Mouse (Mus musculus): Measurements from ENCODE around the gene Cfap65. TPM values are rescaled to one million over a fixed set of nuclear protein-coding genes. Genes with fewer than 3 reads are reported as not detected.

Cfap65 gene
- polyA plus RNA-seq (2015; fragmentation: Nextera tagmentation; extraction: Ambion mirVana): 1.3 and 1.4 TPM in 2 replicates

DNA sequence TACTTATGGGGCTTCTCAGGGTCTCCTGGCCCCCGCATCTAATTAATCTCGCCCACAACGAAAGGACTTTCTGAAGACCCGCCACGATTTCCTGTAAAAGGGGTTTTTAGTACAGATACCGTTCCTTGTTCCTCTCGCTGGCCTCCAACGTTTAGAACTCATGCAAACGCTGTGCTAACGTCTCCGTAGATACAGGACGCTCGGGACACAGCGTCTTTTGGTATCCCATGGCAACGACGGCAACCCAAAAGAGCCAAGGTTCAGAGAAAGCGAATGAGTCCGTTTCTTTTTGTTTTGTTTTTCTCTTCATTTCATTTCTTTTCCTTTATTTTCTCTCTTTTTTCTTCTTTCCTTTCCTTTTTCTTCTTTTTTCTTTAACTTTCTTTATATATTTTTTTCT lies at the start of gene Cfap65:
Gene Cfap65, minus strand, starts transcription at position 198 of the 400 bp plus-strand sequence.
- ATAC-seq: peak; percentile 82
- WGBS: under 1% methylated on average over 18 of the region's 18 CpGs
- peak within 1 kb of the TSS; percentile 54; the same call in 1 of the 2 replicates for H3K9ac ChIP-seq (ENCODE audit: low read depth, low read length)

GRCm38 (mm10) chr1:74977001-74977400 lies 41.6 kb upstream of the Cfap65 start:
- H3K27me3 ChIP-seq (ENCODE audit: control insufficient read depth, insufficient read depth, low read depth, low read length): no peaks in the 10 kb centered on the region

More for the DNA sequence above, at the start of gene Cfap65:
- H3K4me2 ChIP-seq (ENCODE audit: low read length): peak within 1 kb of the TSS; percentile 53
- peak within 1 kb of the TSS; percentile 41 for H3K4me3 ChIP-seq (ENCODE audit: low read depth, low read length)
- no peaks in the 10 kb centered on the region for H3K36me3 ChIP-seq (ENCODE audit: control insufficient read depth, insufficient read depth, low read length)
- no peaks in the 10 kb centered on the region for H3K4me1 ChIP-seq (ENCODE audit: control insufficient read depth, insufficient read depth, low read length)
- H3K9me3 ChIP-seq (replicated peaks; ENCODE audit: control insufficient read depth, low read length, poor library complexity, severe bottlenecking): no peaks in the 10 kb centered on the region
- H3K27ac ChIP-seq (ENCODE audit: low read length): no peak within 1 kb of the TSS
- H3K27me3 ChIP-seq (ENCODE audit: control insufficient read depth, insufficient read depth, low read depth, low read length): peaks cover 24% of the 10 kb centered on the region

GRCm38 (mm10) chr1:74975936-74976335 lies 40.5 kb upstream of the Cfap65 start:
- no peaks in the 10 kb centered on the region for H3K9me3 ChIP-seq (replicated peaks; ENCODE audit: control insufficient read depth, low read length, poor library complexity, severe bottlenecking)
- no peak overlapping the region for H3K27ac ChIP-seq (ENCODE audit: low read length)
- no peak for ATAC-seq
- no peak overlapping the region for H3K9ac ChIP-seq (ENCODE audit: low read depth, low read length)
- no peak overlapping the region for H3K4me2 ChIP-seq (ENCODE audit: low read length)
- no peaks in the 10 kb centered on the region for H3K36me3 ChIP-seq (ENCODE audit: control insufficient read depth, insufficient read depth, low read length)
- no peaks in the 10 kb centered on the region for H3K4me1 ChIP-seq (ENCODE audit: control insufficient read depth, insufficient read depth, low read length)
- no peaks in the 10 kb centered on the region for H3K27me3 ChIP-seq (ENCODE audit: control insufficient read depth, insufficient read depth, low read depth, low read length)
- no peak overlapping the region for H3K4me3 ChIP-seq (ENCODE audit: low read depth, low read length)
- WGBS: 80% methylated on average over 1 of the region's 1 CpGs

More at GRCm38 (mm10) chr1:74977001-74977400, 41.6 kb upstream of the Cfap65 start:
- H3K4me1 ChIP-seq (ENCODE audit: control insufficient read depth, insufficient read depth, low read length): no peaks in the 10 kb centered on the region
- ATAC-seq: no peak
- H3K4me2 ChIP-seq (ENCODE audit: low read length): no peak overlapping the region
- H3K9me3 ChIP-seq (replicated peaks; ENCODE audit: control insufficient read depth, low read length, poor library complexity, severe bottlenecking): no peaks in the 10 kb centered on the region
- no peak overlapping the region for H3K4me3 ChIP-seq (ENCODE audit: low read depth, low read length)
- no peaks in the 10 kb centered on the region for H3K36me3 ChIP-seq (ENCODE audit: control insufficient read depth, insufficient read depth, low read length)
- H3K9ac ChIP-seq (ENCODE audit: low read depth, low read length): no peak overlapping the region
- 78% methylated on average over 8 of the region's 8 CpGs for WGBS
- H3K27ac ChIP-seq (ENCODE audit: low read length): no peak overlapping the region

- Histone ChIP-seq H3K36me3 (ENCODE audit: control insufficient read depth, insufficient read depth, low read length) (no peaks in the 10 kb centered on the region), H3K4me1 (ENCODE audit: control insufficient read depth, insufficient read depth, low read length) (no peaks in the 10 kb centered on the region), H3K9ac (ENCODE audit: low read depth, low read length) (no peak overlapping the region), H3K27ac (ENCODE audit: low read length) (no peak overlapping the region), H3K4me3 (ENCODE audit: low read depth, low read length) (no peak overlapping the region), H3K9me3 (replicated peaks; ENCODE audit: control insufficient read depth, low read length, poor library complexity, severe bottlenecking) (no peaks in the 10 kb centered on the region), H3K4me2 (ENCODE audit: low read length) (no peak overlapping the region), H3K27me3 (ENCODE audit: control insufficient read depth, insufficient read depth, low read depth, low read length) (no peaks in the 10 kb centered on the region)
- no peak for ATAC-seq
- WGBS: 79% methylated on average over 6 of the region's 6 CpGs
Measured at GRCm38 (mm10) chr1:74973590-74973989, 38.2 kb upstream of the Cfap65 start.

DNA sequence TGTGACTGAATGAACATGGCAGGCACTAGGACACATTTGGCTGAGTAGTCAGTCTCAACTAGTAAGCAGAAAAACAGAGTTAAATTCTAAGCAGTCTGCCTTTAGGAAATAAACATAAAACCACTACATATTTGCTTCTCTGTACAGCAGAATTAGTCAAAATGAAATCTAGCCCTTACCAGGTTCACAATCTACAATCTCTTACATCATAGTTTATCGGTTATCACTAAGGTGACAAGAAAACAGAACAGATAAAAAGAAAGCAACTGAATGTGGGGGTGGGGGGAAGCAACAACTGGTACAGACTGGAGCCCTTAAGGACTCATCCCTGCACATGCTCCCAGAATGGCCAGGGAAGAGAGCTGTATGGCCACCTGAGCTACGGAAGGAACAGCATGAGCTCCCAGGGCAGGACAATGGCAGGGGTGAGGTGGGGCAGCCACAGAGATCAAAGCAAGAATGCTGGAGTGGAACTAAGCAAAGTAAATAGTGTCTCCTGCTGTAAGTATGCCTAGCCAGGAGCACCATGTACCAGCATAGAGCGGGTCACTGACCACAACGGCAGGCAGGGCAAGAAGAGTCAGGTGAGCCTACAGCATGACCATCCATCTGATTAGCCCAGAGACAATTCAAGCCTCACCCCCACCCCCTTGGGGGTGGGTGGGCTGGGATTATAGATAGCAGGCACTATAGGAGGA lies 36.1 kb upstream of the Cfap65 start:
- H3K4me3 ChIP-seq (ENCODE audit: low read depth, low read length): no peak overlapping the region
- H3K27ac ChIP-seq (ENCODE audit: low read length): no peak overlapping the region
- no peak overlapping the region for H3K4me2 ChIP-seq (ENCODE audit: low read length)
- 56% methylated on average over 4 of the region's 4 CpGs for WGBS
- H3K36me3 ChIP-seq (ENCODE audit: control insufficient read depth, insufficient read depth, low read length): no peaks in the 10 kb centered on the region
- no peak for ATAC-seq
- H3K4me1 ChIP-seq (ENCODE audit: control insufficient read depth, insufficient read depth, low read length): no peaks in the 10 kb centered on the region
- no peaks in the 10 kb centered on the region for H3K9me3 ChIP-seq (replicated peaks; ENCODE audit: control insufficient read depth, low read length, poor library complexity, severe bottlenecking)
- no peaks in the 10 kb centered on the region for H3K27me3 ChIP-seq (ENCODE audit: control insufficient read depth, insufficient read depth, low read depth, low read length)
- no peak overlapping the region for H3K9ac ChIP-seq (ENCODE audit: low read depth, low read length)

GRCm38 (mm10) chr1:74967962-74968580 lies 32.7 kb upstream of the Cfap65 start:
- Histone ChIP-seq H3K27ac (ENCODE audit: low read length) (no peak overlapping the region), H3K9me3 (replicated peaks; ENCODE audit: control insufficient read depth, low read length, poor library complexity, severe bottlenecking) (no peaks in the 10 kb centered on the region), H3K9ac (ENCODE audit: low read depth, low read length) (no peak overlapping the region), H3K4me1 (ENCODE audit: control insufficient read depth, insufficient read depth, low read length) (no peaks in the 10 kb centered on the region; the same call in 1 of the 2 replicates), H3K36me3 (ENCODE audit: control insufficient read depth, insufficient read depth, low read length) (no peaks in the 10 kb centered on the region), H3K4me2 (ENCODE audit: low read length) (no peak overlapping the region), H3K4me3 (ENCODE audit: low read depth, low read length) (no peak overlapping the region), H3K27me3 (ENCODE audit: control insufficient read depth, insufficient read depth, low read depth, low read length) (no peaks in the 10 kb centered on the region)
- ATAC-seq: no peak
- WGBS: 79% methylated on average over 8 of the region's 8 CpGs

DNA sequence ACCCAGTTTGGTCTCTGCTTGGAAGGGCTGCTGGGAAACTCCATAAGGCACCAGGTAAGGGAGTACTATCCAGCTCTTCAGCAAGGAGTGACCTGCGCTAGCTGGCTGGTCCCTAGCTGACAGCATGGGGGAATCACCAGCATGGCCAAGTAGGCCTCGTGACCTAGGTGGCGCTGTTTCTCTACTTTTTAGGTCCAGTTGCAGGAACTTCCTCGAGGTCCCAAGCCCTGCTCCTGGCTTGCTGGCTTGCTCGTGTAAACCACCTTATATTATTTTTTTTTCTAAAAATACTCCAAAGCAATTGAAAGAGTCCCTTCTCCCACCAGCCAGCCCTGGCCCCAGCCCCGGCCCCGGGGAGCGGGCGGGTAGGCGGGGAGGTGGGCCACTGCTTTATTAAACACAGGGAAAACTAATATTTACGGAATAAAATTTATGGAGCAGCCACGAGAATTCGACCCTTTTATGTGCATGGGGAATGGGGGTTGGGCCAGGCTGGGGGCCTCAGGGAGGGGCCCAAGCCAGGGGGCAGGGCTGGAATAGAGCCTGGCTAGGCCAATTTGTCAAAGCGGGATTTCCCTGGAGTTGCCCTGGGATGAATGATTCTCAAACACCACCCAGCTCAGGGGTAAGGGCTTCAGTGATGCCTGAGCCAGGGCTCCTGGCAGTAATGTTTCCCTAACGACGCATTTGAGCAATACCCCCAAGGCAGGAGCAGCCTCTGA lies 29.3 kb upstream of the Cfap65 start:
- Histone ChIP-seq H3K4me1 (ENCODE audit: control insufficient read depth, insufficient read depth, low read length) (no peaks in the 10 kb centered on the region; the same call in 1 of the 2 replicates), H3K36me3 (ENCODE audit: control insufficient read depth, insufficient read depth, low read length) (no peaks in the 10 kb centered on the region), H3K9ac (ENCODE audit: low read depth, low read length) (no peak overlapping the region), H3K4me3 (ENCODE audit: low read depth, low read length) (no peak overlapping the region), H3K4me2 (ENCODE audit: low read length) (peak overlapping the region; percentile 34), H3K27me3 (ENCODE audit: control insufficient read depth, insufficient read depth, low read depth, low read length) (no peaks in the 10 kb centered on the region), H3K9me3 (replicated peaks; ENCODE audit: control insufficient read depth, low read length, poor library complexity, severe bottlenecking) (no peaks in the 10 kb centered on the region), H3K27ac (ENCODE audit: low read length) (no peak overlapping the region)
- WGBS: 17% methylated on average over 16 of the region's 16 CpGs
- 0 out of 2 replicates have a peak, but pooled peaks have one; percentile 45 for ATAC-seq

GRCm38 (mm10) chr1:74962853-74963227 lies 27.4 kb upstream of the Cfap65 start:
- Histone ChIP-seq H3K4me3 (ENCODE audit: low read depth, low read length) (no peak overlapping the region), H3K36me3 (ENCODE audit: control insufficient read depth, insufficient read depth, low read length) (no peaks in the 10 kb centered on the region), H3K4me2 (ENCODE audit: low read length) (no peak overlapping the region), H3K9me3 (replicated peaks; ENCODE audit: control insufficient read depth, low read length, poor library complexity, severe bottlenecking) (no peaks in the 10 kb centered on the region), H3K9ac (ENCODE audit: low read depth, low read length) (no peak overlapping the region), H3K4me1 (ENCODE audit: control insufficient read depth, insufficient read depth, low read length) (no peaks in the 10 kb centered on the region; the same call in 1 of the 2 replicates), H3K27ac (ENCODE audit: low read length) (no peak overlapping the region), H3K27me3 (ENCODE audit: control insufficient read depth, insufficient read depth, low read depth, low read length) (no peaks in the 10 kb centered on the region)
- ATAC-seq: no peak
- 87% methylated on average over 5 of the region's 5 CpGs for WGBS
